Mouse (Mus musculus) spleen, adult 12 weeks (tissue): Measurements from ENCODE around the gene Klc1.
"Not testable (repeated sequence)": the region's sequence is repeated elsewhere in the genome, so short reads cannot be mapped to it uniquely, and the experiment has no call there.

Experiments used
- DNase-seq: peaks from one replicate; pipeline ENCODE4 v3.0.0; 2022; ENCODE audit warnings: low spot score

The Klc1 gene

DNA sequence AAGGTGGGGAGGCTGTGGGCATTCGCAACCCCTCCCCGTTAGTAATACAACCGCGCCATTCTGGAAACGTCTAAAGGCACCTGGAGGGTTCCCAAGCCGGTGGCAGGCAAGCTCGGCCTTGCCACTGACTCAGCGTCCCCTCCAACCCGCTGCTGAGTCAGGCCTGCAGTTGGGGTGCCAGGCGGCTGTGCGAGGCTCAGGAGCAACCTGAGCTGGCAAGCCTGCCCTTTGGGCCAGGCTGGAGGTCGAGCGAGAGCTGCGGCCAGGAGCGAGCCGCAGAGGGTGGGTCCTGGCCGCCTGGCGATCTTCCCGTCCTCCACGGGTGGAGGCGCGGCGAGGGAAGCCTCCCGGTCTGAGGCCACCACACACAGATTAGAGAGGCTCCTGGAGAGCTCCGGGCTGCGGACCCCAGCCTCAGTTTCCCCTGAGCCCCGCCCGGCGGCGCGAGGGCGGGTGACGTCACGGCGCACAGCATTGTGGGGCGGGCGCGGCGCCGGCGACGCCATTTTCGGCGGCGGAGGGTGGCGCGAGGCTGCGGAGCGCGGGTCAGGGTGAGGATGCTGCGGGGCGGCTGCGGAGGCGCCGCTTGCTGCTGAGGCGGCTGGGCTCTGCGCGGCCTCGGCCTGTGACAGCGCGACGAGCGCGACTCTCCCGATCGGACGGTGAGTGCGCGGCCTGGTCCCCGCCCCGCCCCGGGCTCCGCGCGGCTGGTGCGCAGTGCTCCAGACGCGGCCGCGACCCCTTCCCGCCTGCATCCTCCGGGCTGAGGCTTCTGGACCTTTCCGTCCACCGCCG is at the start of gene Klc1:
TSS of gene Klc1 (plus strand) at position 469 of the 795 bp plus-strand sequence.
- DNase-seq = peak; percentile 73

DNA sequence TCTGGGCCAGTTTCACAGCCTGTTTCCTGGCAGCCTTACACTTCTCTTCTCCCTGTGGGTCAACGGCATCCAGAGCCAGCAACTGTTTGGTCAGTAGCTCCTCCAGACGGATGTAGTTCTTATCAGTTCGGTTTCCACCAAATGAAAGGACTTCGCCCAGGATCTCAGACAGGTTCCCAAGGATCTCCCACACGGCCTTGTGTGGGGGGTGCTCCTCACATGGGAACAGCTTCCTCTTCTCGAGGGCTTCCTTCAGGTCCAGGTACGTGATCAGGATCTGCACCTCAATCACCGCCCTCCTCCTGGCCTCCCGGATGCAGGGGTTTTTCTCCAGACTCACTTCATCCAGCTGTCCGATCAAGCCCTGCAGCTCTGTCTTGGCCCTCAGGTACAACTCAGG is 48.6 kb upstream of the Klc1 start:
- no peak for DNase-seq

DNA sequence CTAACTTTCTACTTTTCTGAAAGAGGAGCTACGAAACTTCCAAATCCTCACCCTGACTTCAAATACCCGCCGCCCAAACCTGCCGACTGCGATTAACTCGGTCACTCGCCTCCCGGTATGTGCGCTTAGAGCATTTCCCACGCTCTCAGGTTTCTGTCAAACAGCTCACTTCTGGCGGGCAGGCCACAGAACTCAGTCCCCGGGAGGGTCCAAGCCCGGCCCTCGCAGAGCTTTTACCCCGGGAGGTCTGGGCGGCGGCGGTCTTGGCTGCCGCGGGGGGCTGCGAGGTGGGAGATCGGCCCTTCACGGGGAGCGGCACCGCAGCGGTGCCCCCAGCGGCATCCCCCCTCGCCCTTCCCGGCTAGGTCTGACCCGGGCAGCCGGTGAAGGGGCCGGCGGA is 46.2 kb upstream of the Klc1 start:
- no peak for DNase-seq

DNA sequence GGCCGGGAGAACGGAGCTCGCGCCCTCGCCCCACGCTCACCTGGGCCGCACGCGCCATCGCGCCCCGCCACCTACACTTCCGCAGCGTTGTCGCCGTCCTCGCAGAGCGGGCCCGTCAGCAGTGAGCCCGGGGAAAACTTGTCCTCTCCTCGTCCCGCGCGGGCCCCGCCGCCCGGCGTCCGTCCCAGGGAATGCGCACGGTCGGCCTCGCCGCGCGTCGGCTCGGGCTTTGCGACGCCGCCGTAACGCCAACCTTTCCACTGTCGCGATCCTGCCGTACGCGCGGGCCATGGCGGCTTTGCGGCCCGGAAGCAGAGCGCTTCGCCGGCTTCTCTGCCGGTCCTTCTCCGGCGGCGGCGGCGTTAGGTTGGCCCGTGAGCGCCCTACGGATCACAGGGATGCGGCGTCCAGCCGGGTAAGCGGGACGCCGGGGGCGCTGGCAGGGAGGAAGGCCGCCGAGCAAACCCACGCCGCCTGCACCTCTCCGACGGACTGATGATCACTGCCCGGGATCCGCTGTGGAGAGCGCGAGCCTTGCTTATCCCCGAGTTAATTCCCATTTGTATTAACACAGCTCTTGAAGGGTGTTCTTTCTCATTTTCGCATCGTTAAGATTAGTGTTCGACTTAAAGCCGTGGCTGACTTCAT is 45.5 kb upstream of the Klc1 start, which contains the start of the genes Bag5 and Apopt1:
TSS of gene Bag5 (minus strand) at position 254 of the 648 bp plus-strand sequence.
TSS of gene Apopt1 (plus strand) at position 258 of the 648 bp plus-strand sequence.
- DNase-seq = peak; percentile 82

DNA sequence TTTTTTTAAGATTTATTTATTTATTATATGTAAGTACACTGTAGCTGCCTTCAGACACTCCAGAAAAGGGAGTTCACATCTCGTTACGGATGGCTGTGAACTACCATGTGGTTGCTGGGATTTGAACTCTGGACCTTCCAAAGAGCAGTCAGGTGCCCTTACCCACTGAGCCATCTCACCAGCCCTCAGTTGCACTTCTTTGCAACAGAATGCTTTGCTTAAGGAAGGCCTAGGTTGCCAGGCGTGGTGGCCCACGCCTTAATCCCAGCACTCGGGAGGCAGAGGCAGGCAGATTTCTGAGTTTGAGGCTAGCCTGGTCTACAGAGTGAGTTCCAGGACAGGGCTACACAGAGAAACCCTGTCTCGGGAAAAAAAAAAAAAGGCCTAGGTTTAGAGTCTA is 44.8 kb upstream of the Klc1 start:
- DNase-seq = not testable (repeated sequence)

DNA sequence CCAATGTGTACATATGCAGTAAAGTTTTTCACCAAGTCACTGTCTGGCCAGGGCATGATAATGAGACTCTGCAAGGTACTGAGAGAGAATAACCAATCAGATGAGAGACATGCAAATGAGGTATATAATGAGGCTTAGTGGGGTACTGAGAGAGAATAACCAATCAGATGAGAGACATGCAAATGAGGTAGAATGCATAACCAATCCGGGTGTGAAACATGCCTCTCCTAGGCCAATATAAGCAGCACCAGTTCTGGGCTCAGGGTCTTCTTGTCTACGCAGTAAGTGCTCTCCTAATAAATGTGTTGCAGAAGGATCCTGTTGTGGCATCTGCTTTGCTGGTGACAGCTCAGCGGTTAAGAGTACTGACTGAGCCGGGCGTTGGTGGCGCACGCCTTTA is 42.1 kb upstream of the Klc1 start:
- no peak for DNase-seq

DNA sequence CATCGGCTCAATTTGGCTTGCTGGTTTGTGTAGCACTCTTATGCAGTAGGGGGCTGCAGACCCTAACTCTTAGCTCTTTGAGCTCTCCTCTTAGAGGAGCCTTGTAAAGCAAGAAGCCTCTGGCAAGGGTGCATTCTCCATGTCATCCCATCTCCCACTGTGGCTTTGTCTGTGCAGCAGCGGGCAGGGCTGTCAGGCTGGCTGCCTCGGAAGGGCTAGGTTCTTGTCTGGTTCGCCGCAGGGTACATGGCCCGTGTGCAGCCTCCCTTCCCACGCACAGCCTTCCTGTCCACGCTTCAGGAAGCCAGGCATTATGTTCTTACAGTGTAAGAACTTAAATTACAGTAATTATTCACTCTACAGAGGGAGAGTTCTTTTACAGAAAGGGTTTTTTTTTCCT is 40.0 kb upstream of the Klc1 start:
- no peak for DNase-seq

DNA sequence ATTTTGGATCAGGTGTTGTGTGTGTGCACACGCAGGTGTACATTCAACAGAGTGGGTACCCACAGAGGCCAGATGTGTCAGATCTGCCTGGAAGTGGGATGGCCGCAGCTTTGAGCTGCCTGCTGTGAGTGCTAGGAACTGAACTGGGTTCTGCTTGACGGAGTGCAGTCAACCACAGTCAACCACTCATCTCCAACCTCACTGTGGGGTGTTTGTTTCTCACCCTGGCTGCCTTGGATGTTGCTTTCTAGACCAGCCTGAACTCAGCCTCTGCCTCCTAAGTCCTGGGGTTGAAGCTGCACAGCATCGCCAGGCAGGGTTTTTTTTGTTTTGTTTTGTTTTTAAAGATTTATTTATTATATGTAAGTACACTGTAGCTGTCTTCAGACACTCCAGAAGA is 38.4 kb upstream of the Klc1 start:
- no peak for DNase-seq

DNA sequence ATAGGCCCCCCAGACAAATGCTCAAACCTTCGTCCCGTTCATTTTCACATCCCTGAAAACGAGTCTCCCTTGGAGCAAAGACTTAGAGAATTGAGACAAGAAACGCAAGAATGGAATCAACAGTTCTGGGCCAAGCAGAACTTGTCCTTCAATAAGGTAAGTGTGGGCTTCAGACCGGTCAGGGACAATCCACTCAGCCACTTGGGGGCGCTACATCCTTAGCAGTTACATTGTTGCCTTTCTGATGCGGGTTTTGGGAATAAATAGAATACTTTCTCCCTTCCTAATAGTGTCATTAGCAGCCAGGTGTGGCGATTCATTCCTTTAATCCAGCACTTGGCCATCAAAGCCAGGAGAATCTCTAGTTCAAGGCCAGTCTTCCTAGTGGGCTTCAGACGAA is 36.0 kb upstream of the Klc1 start:
- peak; percentile 23 for DNase-seq

DNA sequence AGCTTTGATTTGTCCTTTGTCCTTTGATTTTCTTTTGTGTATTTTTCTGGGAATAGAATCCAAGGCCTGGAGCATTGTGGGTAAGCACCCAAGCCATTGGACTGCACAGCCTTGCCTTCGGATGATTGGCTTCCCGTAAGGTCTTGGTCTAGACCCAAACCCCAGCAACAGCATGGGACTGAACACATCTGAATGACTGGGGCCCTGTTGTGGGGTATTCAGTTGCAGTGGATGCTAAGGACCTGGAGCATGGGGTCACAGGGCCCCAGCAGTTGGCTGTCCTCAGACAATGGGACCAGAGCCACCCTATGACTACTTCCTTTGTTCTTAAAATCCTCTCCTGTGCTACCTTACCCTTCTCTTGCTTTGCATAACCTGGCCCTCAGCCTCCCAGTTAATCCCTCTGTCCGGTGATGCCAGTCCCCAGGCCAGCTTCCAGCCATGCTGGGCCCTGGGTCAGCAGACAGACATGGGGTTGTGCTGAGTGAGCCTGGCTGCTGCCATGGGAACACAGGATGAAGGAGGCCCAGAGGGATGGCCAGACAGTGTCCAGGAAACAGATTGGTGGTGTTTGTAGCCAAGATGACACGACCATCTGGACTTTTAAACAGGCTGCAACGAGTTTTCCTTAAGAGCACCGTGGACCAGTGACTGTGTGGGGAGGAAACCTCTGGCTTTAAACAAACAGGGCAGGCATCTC is 33.9 kb upstream of the Klc1 start:
- no peak for DNase-seq

DNA sequence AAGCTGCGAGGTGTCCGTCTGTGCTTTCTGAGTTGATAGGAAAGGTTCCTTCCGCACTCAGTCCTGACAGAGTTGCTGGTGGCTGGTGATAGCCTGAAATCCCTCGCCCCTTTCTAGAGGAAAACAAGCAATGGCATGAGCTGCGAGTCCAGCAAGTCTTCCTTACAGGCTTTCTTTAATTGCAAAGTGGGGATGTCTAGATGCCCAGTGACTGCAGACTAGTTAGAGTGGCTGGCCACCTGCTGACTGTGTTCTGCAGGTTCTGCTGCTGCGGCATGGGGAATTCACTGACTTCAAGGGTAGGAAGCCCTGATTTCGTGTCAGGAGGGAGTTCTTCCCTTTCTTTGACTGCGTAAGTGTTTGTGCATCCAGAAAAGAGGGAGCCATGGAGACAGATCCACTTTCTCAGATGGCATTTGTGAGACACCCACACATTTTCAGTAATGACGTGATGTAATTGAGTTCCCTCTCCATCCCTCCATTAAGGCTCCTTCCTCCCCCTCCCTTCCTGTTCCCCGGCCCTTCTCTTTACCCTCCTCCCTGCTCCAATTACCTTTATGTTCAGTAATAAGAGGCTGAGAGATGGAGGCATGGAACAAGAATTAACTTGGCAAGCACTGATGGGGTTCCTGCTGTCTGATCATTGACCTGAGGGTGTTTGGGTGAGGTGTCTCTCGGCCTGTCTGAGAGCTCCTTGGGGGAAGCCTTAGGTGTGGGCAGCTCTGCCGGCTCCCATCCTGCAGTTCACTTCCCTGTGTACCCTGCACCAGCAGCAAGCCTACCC is 33.1 kb upstream of the Klc1 start:
- no peak for DNase-seq

DNA sequence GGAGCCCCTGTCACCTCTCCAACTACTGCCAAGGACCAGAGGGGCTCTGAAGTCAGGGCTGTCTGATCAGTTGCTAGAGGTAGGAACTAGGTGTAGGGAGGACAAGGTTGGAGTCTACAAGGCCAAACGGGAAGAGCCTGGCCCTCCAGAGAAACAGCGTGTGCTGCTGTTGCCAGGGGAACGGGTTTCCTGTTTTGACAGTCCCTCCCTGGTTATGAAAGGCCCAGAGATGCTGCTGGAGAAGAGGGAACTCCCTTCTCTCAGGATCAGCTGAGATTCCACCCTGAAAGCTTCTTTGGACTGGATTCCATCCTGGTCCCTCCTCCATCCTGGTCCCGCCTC is 32.6 kb upstream of the Klc1 start:
- DNase-seq = no peak

DNA sequence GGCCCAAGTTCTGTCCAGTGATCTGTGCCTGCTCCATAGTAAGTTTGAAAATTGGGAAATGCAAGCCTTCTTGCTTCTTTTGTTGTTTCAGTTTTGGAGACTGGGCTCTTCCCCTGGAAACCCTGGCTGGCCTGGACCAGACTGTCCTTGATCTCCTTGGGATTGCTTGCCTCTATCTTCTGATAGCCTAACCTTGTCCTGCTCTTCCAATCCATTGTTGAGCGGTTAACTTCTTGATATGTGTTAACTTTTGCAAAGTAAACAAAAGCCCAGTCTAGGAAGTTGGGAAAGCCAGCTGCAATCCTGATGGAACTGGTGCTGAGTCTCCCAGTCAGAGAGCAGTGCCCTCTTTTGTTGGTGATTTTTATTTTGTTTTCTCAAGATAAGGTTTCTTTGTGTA is 30.7 kb upstream of the Klc1 start:
- no peak for DNase-seq

DNA sequence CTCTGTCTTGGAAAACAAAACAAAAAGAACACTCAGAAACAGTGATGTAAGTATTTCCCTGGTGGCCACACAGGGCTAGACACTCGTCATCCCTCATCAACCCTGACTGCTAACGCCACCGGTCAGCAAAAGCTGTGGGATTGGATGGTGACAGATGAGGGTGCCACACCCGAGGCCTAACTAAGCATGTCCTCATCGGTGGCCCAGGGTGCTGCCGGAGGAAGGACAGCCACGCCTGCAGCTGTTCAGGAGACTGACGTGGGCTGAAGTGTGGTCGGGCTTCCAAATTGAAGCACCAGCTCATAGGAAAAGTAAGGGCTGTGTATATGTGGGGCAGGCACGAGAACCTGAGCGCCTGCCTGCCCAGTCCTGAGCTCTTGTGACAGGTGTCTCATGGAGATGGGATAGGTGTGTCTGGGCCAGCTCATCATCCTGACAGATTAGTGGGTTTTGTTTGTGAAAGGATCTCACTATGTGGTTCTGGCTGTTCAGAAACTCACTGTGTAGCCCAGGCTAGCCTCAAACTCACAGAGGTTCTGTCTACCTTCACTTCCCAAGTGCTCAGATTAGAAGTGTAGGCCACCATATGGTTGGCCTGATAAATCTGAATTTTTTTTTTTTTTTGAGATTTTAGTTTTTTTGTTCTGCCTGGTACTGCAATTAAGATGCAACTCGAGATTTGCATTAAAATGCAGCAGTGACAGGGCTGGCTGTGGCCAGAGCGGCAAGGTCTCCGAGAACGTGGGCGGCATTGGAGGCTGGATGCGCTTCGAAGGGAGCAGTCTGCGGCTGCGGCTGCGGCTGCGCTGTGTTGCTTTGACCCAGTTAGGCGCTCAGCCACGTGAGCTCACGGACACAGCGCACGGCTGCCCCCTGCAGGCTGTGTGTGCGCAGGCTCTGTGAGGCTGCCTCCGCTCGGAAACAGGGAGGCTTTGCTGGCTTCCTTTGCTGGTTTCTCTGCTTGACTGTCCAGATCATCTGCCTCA is 26.5 kb upstream of the Klc1 start:
- DNase-seq = peak; percentile 74

DNA sequence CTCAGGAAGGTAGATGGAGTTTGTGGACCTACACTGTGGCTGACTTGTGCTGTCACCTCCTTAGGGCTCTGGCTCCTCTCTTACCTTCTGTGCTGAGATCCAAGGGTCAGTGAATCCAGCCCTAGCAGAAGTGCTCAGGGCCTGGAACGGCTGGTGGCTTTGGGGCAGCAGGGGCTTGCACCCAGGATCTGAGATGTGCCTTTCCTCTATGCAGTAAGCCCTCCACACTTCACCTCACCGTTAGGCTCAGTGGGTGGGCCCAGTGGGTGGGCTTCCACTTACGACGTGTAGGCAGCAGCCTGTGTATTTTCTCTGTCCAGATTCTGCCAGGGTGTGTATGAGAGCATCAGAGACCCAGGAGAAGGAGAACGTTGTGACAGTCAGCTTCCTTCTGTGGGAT is 25.7 kb upstream of the Klc1 start:
- no peak for DNase-seq

DNA sequence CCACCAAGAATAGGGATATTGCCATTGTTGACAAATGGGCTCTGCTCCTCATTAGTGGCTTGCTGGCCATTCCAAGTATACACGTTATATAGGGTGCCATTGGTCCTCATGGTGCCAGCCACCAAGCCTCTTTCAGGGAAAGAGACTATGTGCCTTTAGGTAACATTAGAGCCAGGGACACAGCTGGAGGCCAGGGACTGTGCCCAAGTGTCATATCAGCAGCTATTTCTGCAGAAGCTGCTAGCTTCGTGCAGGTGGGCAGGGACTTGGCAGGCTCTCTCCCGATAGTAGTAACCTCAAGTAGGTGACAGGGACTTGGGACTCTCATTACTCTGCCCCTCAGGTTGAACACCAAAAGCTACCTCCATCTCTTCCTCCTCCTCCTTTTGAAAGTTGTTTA is 23.7 kb upstream of the Klc1 start:
- DNase-seq = no peak

DNA sequence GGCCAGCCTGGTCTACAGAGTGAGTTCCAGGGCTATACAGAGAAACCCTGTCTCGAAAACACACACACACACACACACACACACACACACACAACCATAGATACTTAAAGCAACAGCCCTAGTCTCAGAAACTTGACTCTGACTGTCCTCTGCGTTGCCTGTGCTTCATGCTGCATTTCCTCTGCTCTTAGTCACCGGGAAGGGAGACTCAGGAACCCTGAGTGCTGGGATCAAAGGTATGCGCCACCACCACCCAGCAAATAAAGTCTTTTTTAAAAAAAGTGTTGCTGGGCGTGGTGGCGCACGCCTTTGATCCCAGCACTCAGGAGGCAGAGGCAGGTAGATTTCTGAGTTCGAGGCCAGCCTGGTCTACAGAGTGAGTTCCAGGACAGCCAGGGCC is 22.0 kb upstream of the Klc1 start:
- not testable (repeated sequence) for DNase-seq

DNA sequence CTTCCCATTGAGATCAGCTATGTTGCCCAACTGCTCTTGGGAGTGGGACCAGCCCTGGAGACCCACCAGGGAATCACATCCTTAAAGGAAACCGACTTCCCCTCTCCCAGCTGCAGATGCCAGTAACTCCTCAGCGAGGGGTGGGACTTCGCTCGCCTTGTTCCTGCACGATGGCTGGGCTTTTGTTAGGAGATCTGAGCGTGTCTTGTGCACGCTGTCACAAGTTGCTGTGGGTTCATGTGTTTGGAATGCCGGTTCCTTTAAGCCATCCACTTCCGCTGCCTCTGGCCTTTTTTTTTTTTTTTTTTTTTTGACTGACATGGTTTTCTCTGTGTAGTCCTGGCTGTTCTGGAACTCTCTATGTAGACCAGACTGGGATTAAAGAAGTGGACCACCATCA is 21.3 kb upstream of the Klc1 start:
- DNase-seq = no peak

DNA sequence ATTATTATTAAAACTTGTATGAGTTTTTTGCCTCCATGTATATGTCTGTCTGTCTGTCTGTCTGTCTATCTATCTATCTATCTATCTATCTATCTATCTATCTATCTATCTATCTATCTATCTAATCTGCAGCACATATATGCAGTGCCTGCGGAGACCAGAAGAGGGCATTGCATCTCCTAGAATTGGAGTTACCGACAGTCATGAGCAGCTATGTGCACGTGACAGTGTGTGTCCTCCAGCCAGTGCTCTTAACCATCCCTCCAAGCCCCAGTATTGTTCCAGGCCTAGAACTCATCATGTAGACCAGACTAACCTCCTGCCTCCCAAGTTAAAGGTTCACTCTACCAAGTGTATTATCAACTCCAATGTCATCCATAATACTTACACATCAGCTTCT is 19.9 kb upstream of the Klc1 start:
- no peak for DNase-seq

DNA sequence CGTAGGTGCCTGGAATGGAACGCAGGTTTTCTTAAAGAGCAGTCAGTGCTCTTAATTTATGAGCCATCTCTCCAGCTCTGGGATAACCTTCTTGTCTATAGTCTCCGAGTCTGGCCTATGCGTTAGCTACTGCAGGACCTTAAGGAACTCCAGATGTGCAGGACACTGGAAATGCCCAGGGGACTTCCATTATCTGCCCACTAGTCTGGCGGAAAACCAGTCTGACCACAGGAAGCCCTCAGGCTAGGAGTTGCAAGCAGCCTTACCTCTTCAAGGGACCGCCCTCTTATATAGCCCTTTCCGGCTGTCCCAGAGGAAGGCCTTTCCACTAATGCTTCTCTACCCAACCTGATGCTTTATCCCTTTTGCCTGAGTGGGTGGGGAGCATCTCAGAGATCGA is 17.3 kb upstream of the Klc1 start:
- DNase-seq = no peak

DNA sequence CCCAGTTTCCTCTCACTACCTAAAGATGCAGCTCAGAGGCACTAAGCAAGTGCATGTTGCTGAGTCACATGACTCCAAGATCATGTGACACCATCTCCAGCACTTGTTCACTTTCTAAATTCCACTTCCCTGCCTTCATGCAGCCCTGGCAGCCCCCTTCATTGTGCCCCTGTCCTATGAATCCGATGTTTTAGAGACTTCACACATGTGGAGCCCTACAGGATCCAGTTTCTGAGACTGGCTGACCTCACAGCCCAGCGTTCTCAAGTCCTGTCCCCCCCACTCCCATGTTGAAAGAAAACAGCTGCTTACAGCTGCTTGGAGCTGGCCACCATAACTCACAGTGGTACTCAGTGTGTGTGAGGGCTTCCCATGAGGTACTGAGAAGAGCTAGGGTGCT is 15.2 kb upstream of the Klc1 start:
- no peak for DNase-seq
